Mouse (Mus musculus) gonadal fat pad, adult 2 months (tissue): Measurements from ENCODE around the gene Kiz. TPM values are rescaled to one million over a fixed set of nuclear protein-coding genes. Genes with fewer than 3 reads are reported as not detected.

Experiments used
- DNase-seq: peaks from one replicate; pipeline ENCODE4 v3.0.0-alpha.2; 2012; ENCODE audit warnings: low read depth
- polyA plus RNA-seq: library from polyadenylated mRNA; depleted of rRNA; stranded (reverse); fragments of >200 nt; gene quantifications from 2 replicates; pipeline ENCODE4 v1.2.3, GENCODE M21; 2012; rRNA removed

The Kiz gene
- polyA plus RNA-seq, 1 experiment = 7.4 TPM

DNA sequence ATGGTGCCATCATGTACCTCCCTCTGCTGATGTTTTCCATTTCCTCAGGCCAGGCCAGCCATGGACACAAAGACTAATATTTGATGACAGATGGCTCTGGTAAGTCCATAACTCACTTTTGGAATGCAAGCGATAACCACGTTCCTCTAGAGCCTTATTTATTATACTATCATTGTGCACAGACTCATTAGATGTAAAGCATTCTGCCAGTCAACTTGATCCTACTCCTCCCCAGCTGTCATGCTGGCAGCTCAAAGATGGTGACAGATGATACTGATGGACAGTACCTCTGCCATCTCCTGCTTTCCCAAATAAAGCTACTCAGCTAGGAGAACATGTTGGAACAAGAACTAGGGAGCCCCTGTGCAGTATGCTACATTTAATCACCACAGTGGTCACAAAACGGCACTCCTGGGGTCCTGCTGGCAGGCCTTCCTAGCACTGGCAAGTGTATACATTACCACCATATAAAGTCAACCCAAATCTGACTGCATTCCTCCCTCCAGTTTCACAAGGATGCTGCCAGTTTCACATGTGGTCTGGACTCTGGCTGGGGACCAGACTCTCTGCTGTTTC is 119.9 kb downstream of the Kiz start:
- no peak for DNase-seq

DNA sequence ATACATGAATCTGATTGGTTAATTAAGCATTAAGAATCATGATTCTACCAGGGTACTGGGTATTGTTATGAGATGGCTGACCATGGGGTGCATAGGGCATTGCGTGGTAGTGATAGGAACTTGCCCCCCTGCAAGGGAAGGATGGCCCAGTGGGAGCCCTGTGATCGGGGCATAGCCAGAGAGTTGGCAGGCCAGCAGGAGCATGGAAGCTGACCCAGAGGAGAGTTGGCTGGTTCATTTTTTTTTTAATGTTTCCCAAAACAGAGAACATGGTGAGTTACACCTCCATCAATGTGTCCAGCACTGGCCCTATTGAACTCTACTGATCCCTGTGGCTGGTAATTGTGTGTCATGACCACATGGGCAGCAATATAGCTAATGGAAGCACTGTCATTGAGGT is 127.1 kb downstream of the Kiz start:
- no peak for DNase-seq

DNA sequence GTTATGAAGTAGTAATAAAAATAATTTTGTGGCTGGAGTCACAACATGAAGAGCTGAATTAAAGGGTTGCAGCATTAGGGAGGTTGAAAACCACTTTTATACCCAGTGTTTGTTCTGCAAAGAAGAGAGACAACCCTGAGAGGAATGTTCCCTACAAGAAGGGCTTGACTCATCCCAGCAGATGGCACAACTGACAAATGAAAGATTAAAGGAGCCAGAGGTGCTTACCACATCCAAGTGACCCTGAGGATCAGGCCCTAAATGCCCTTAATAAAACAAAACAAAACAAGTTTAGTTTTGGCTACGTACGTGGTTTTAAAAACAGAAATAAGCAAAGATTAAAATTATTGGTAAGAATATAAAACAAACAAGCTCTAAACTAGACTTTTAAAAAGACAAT is 129.2 kb downstream of the Kiz start:
- no peak for DNase-seq

DNA sequence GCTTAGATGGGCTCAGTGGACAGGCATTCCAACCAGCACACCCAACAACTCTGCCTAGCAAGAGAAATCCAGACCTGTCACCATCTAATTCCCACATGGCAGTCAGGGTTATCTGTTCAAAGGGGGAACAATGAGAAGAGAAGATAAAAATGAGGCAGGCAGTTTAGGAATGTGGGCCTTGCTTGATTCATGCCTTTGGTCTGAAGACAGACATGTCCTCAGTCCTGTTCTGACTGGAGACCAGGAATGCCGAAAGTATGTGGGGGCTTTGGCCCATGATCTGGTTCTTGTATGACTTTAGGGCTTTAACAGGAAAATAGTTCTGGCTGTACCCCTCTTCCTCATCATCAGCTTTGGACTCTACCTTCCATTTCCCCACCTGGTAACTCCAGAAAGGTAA is 130.1 kb downstream of the Kiz start:
- DNase-seq = no peak

DNA sequence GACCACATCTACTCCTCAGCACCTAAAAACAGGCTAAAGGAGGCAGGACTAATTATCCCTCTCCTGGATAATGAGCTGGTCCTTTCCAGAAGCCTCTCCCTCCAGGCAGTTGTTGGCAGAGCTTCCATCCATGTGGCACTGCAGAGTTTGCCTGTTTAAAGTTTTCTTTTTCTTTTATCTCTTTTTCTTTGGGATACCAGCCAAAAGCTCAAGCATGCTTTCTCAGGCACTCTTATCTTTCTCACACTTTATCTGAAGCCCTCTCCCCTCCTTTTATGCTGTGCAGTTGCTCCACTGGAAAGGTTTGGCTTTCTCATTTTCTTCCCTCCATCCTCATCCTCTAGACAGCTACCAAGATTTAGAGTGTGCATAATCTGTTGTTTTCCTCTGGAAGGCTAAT is 130.8 kb downstream of the Kiz start:
- no peak for DNase-seq

DNA sequence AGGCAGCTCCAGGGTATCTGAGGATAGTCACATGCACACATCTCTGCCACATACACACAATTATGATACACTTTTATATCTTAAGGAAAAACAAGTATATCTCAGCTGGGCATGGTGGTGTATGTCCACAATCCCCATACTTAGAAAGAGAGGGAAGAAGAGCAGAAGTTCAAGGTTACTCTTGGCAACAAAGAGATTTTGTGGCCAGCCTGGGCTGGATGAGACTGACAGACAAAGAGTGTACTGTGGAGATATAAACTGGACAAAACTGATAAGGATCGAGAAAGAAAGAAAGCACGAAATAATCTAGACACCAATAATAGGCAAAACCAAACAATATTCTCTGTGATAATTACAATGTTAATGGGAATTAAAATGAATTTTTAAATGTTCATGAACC is 151.6 kb downstream of the Kiz start:
- DNase-seq = no peak

DNA sequence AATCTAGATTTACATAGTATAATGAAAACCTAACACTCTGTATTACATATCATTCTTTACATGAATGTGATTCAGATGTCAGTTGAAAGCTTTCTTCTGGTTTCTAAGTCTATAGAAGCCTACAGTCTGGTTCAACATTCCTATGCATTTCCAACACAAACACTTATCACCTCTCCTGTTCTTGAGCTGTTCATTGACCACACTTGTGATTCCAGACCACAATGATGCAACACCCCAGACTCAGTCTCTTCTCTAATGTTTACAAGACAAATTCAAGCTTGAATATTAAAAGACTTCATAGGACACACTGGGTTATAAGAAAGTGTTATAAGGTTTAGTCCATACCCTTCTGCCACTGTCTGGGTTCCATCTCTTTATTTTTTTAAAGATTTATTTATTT is 153.4 kb downstream of the Kiz start:
- DNase-seq = no peak

DNA sequence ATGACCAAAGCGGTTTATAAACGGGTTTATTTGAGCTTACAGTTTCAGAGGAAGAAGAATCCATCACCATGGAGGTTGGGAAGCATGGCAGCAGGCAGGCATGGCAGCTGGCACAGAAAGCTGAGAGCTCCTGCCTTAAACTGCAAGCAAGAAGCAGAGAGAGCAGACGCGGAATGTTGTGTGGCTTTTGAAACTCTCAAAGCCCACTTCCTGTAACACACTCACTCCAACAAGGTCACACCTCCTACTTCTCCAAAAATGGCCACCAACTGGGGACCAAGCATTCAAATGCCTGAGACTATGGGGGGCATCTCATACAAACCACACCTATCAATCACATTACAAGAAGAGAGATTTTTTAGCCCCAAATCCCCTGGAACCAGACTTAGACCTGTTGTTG is 154.5 kb downstream of the Kiz start:
- no peak for DNase-seq

DNA sequence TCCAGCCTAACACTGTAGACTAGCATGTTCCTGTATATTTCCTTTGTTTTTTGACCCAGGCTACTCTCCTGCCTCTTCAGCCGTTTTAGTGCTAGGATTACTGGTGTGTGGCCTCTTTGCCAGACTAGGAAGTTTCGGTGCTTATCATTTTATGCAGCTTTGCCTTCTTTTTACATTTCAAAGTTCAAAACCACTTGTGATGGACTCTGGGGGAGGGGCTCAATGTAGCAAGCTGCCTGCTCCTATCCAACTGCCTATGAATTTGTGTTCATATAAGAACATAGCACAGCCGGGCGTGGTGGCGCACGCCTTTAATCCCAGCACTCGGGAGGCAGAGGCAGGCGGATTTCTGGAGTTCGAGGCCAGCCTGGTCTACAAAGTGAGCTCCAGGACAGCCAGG is 155.3 kb downstream of the Kiz start:
- DNase-seq = no peak

DNA sequence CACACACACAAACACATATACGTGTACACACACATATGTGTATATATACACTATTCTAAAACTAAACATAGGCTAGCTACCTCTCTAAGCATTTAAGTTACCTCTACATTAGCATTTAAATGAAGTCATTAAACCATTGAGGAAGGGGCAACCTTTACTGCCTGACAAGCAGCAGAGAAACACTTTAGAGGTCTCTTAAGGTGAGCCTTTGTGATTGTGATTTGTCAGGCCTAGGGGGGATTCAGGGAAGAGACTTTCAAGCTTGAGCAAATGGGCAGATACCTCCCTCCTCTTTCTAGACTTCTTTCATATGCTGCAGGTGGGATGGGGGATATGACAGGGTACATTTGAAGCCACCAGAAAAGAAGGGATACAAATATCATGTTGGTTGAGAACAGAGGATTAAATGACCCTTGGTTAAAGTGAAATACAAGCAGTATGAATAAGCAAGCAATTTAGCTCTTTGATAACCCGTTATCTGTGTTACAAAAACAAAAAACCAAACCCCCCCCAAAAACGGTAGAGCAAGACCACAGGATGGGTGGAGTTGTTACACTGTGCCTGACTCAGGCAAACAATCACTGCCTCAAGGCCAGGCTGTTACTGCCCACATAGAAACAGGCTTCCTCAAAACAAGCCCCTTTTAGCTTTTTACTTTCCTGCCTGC is 155.9 kb downstream of the Kiz start:
- no peak for DNase-seq

DNA sequence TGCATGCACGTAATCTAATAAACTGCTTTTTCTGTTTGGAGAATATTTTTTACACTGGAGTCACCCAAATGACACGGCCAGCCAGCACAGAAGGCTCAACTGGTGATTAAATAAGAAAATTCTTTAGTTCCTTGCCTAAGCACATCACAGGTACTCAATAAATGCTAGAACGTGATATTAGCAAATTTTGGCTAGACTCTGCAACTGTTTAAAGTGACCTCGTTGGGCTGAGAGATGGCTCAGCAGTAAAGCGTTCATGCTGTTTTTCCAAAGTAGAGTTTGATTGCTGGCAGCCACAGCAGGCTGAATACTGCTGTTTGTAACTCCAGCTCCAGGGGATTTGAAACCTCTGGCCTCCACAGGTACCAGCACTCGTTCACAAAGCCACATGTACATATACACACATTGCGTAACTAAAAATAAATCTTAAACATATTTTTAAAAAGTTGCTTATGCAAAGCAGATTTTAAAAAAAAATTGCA is 156.5 kb downstream of the Kiz start:
- DNase-seq = no peak

DNA sequence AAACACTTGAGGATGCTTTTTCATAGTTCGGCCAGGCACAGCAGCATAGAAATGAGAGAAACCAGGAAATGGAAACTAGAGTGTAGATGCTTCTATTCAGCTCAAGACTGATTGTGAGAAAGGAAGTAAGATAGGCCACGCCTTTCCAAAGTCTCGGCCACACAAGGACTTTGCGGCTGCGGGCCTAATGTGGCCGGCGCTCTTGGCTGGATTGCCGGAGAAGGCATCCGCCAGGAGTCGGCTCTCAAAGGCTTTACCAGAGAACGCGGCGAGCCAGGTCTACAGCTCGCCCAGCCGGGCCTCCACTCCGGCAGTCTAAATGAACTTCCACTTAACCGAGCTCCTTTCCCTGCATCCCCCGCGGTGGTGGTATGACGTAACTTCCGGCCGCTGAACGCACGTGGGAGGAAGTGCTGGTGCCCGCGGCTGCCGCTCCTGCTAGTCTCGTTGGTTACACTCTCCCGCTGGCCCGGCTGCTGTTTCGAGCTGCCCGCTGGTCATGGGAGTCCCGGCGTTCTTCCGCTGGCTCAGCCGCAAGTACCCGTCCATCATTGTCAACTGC is 157.0 kb downstream of the Kiz start, which contains the start of gene Xrn2:
Gene Xrn2 (plus strand): TSS at position 374 of the 562 bp plus-strand sequence.
- peak; percentile 56 for DNase-seq

DNA sequence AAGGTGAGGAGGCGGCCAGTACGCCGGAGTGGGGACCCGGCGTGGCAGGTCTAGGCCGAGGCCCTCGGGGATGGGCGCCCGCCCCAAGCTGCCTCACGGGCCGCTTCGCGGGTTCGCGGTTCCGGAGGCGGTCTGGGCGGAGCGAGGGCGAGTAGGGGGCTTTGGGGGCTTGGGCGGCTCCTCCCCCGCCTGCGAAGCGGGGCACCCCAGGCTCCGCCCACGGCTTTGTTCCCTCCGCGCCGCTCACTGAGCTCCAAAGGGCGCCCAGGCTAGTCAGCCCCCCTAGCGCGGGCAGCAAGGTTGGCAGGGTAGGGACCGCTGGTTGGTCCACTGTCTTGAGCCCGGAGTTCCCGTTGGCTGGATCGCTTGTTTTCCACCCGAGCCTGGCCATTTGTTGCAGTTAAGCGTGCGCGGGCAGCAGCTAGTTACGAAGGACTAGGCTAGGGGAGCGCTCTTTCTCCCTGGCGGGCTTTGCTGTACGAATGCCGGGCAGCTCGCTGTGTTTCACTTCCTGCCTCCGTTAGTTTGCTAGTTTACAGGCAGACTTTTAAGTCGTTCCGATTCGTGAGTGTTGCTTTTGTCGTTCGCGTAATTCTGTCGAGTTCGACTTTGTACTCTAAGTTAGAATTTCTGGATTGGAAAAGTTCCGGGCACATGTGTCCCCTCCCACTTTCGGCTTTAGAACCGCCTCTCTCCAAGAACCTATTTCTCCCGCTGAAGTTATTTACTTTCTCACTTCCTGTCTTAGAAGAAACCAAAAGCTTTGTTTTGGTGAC is 157.7 kb downstream of the Kiz start:
- DNase-seq = peak; percentile 38

DNA sequence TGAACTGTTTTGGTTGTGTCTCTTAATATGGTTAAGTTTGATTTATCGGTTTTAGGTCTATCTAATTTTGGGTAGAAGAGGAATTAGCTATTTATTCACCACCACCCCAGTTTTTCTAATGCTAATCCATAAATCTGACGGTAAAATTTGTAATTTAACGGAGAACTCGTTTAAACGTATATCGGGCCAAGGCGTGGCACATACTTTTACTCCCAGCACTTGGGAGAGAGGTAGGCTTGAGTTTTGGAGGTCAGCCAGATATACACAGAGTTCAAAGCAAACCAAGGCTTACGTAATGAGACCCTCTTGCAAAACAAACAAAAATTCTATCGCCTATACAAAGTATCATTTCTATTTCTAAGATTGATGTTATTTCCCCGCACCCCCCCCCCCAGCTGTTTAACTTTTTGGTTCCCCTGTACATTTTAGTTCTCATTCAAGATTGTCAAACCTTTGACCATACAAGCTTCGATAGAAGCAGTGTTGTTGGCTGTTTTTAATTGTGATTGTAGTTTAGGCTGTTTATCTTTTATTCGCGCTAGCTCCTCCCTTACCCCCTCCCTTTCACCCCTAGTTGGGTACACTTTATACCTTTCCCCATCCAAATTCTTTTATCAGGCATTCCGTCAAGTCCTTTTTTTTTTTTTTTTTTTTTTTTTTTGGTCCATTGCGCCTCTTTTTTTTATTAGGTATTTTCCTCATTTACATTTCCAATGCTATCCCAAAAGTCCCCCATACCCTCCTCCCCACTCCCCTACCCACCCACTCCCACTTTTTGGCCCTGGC is 158.6 kb downstream of the Kiz start:
- peak; percentile 34 for DNase-seq

Other genes with a start within 250 kb of the Kiz start
- 12.1 and 14.8 TPM in 2 replicates for gene Xrn2, start 157.1 kb downstream of the Kiz start, polyA plus RNA-seq
- gene Nkx2-4, start 229.6 kb downstream of the Kiz start, polyA plus RNA-seq = not detected in 2 replicates